Mouse (Mus musculus): ENCODE data around the gene Lyzl4. TPM values are rescaled to one million over a fixed set of nuclear protein-coding genes. Genes with fewer than 3 reads are reported as not detected.

Lyzl4 gene
- polyA plus RNA-seq, 1 experiment from 2014 or later, result 0.24 TPM

DNA sequence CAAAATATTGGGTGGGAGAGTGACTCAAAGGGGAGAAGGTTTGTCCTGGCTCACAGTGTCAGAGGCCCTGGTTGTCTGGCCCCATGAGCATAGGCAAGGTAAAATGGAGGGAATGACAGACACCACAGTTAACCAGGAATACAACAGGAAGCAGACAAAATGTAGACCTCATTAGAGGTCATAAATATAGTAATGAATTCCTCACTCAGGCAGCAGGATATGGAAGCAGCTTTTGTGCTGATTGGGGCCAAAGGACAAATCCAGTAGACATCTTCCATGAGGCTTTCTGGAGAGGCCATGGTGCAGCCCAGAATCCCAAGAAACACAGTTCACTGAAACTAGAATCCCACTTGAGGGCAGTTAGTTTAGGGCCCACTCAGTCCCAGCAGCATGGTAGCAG lies 92.5 kb downstream of the Lyzl4 start:
- Histone ChIP-seq H3K4me1 (replicated peaks) (peaks cover 6% of the 10 kb centered on the region; the same call in 1 of the 2 replicates), H3K9ac (replicated peaks) (no peak overlapping the region), H3K27ac (no peak overlapping the region), H3K9me3 (no peaks in the 10 kb centered on the region), H3K4me2 (replicated peaks) (no peak overlapping the region), H3K4me3 (replicated peaks) (no peak overlapping the region), H3K36me3 (no peaks in the 10 kb centered on the region), H3K27me3 (no peaks in the 10 kb centered on the region)
- no peak for ATAC-seq

DNA sequence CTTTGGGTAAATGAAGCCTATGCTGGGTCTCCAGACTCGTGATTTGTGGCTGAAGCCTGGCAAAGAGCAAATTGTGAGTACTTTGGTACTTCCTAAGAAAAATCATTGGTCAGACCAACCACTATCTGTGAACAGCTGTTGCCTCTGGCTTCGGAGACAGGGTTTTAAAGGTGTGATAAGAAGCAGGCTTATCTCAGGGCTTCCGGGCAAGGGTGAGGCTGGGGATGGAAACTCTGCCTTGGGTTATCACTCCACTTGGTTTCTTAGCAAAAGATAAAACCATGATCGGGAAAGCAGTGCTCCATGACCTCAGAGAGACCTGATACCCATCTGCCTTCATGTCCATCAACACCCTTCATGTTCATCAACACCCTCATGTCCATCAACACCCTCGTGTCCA lies 92.9 kb downstream of the Lyzl4 start:
- Histone ChIP-seq H3K4me1 (replicated peaks) (peaks cover 6% of the 10 kb centered on the region; the same call in 1 of the 2 replicates), H3K36me3 (no peaks in the 10 kb centered on the region), H3K4me2 (replicated peaks) (no peak overlapping the region), H3K27ac (no peak overlapping the region), H3K9me3 (no peaks in the 10 kb centered on the region), H3K4me3 (replicated peaks) (no peak overlapping the region), H3K27me3 (no peaks in the 10 kb centered on the region), H3K9ac (replicated peaks) (no peak overlapping the region)
- 75% methylated on average over 5 of the region's 5 CpGs for WGBS
- ATAC-seq, result no peak

DNA sequence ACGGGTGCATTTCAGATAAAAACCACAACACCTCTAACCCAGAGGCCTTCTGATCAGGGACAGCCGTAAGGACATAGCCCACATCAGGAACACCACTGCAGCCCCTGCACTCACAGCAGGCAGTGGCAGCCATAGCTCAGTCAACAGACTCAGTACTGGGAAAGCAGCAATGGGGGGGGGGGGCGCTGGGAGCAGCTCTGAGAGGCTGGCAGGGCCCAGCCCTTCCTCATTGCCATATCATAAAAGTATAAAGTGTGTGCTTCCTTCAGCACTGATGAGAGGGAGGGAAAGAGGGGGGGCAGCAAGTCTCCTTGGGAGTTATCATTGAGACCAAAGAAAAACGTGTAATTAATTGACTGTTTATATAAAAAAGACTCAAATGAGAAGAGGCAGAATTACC lies 94.5 kb downstream of the Lyzl4 start:
- no peak overlapping the region for H3K9ac ChIP-seq (replicated peaks)
- no peak for ATAC-seq
- H3K9me3 ChIP-seq, result no peaks in the 10 kb centered on the region
- no peaks in the 10 kb centered on the region for H3K36me3 ChIP-seq
- 67% methylated on average over 4 of the region's 4 CpGs for WGBS
- no peak overlapping the region for H3K27ac ChIP-seq
- H3K4me1 ChIP-seq (replicated peaks), result peaks cover 6% of the 10 kb centered on the region; the same call in 1 of the 2 replicates
- no peak overlapping the region for H3K4me2 ChIP-seq (replicated peaks)
- no peaks in the 10 kb centered on the region for H3K27me3 ChIP-seq
- H3K4me3 ChIP-seq (replicated peaks), result no peak overlapping the region

GRCm38 (mm10) chr9:121541530-121541929 lies 100.4 kb downstream of the Lyzl4 start:
- Histone ChIP-seq H3K4me2 (replicated peaks) (no peak overlapping the region), H3K36me3 (no peaks in the 10 kb centered on the region), H3K4me1 (replicated peaks) (no peaks in the 10 kb centered on the region), H3K27ac (no peak overlapping the region; the same call in 1 of the 2 replicates), H3K4me3 (replicated peaks) (no peak overlapping the region), H3K9ac (replicated peaks) (no peak overlapping the region), H3K27me3 (no peaks in the 10 kb centered on the region), H3K9me3 (peaks cover 4% of the 10 kb centered on the region; the same call in 1 of the 2 replicates)
- ATAC-seq, result no peak

- Histone ChIP-seq H3K4me2 (replicated peaks) (no peak overlapping the region), H3K4me1 (replicated peaks) (no peaks in the 10 kb centered on the region), H3K9ac (replicated peaks) (no peak overlapping the region), H3K36me3 (no peaks in the 10 kb centered on the region), H3K27ac (no peak overlapping the region), H3K27me3 (no peaks in the 10 kb centered on the region), H3K9me3 (peaks cover 7% of the 10 kb centered on the region), H3K4me3 (replicated peaks) (no peak overlapping the region)
- no peak for ATAC-seq
- WGBS, result 66% methylated on average over 9 of the region's 9 CpGs
These were observed 109.3 kb downstream of the Lyzl4 start for GRCm38 (mm10) chr9:121532626-121533025.

- Histone ChIP-seq H3K36me3 (no peaks in the 10 kb centered on the region), H3K4me3 (replicated peaks) (no peak overlapping the region), H3K27me3 (no peaks in the 10 kb centered on the region), H3K9ac (replicated peaks) (no peak overlapping the region), H3K27ac (no peak overlapping the region), H3K9me3 (no peaks in the 10 kb centered on the region), H3K4me2 (replicated peaks) (no peak overlapping the region), H3K4me1 (replicated peaks) (no peaks in the 10 kb centered on the region)
- 71% methylated on average over 8 of the region's 8 CpGs for WGBS
- no peak for ATAC-seq
These were observed 113.1 kb downstream of the Lyzl4 start for GRCm38 (mm10) chr9:121528605-121529357.

Other genes starting within 250 kb of the Lyzl4 start
- gene Cck, start 146.4 kb downstream of the Lyzl4 start, polyA plus RNA-seq (2015; fragmentation: Nextera tagmentation; extraction: Ambion mirVana), result 12.0 and 24.1 TPM in 2 replicates
- 0.43 and 0.48 TPM in 2 replicates for gene Vipr1, start 620 bp upstream of the Lyzl4 start, polyA plus RNA-seq (2015; fragmentation: Nextera tagmentation; extraction: Ambion mirVana)
- 31.1 and 36.1 TPM in 2 replicates for gene Sec22c, start 63.4 kb upstream of the Lyzl4 start, polyA plus RNA-seq (2015; fragmentation: Nextera tagmentation; extraction: Ambion mirVana)
- 146 TPM in 2 replicates for gene Ss18l2, start 68.2 kb upstream of the Lyzl4 start, polyA plus RNA-seq (2015; fragmentation: Nextera tagmentation; extraction: Ambion mirVana)
- gene Nktr, start 77.1 kb upstream of the Lyzl4 start, polyA plus RNA-seq (2015; fragmentation: Nextera tagmentation; extraction: Ambion mirVana), result 69.0 and 71.1 TPM in 2 replicates
- 6.7 and 12.0 TPM in 2 replicates for gene Zfp651, start 117.2 kb upstream of the Lyzl4 start, polyA plus RNA-seq (2015; fragmentation: Nextera tagmentation; extraction: Ambion mirVana)
- gene Klhl40, start 135.5 kb upstream of the Lyzl4 start, polyA plus RNA-seq (2015; fragmentation: Nextera tagmentation; extraction: Ambion mirVana), result 0.43 and 0.69 TPM in 2 replicates
- gene Hhatl, start 150.4 kb upstream of the Lyzl4 start, polyA plus RNA-seq (2015; fragmentation: Nextera tagmentation; extraction: Ambion mirVana), result 0.24 TPM in 1 of 2 replicates, not detected in the other
- gene Ccdc13, start 197.4 kb upstream of the Lyzl4 start, polyA plus RNA-seq (2015; fragmentation: Nextera tagmentation; extraction: Ambion mirVana), result 2.8 and 5.0 TPM in 2 replicates
- 146 TPM in 2 replicates for gene Higd1a, start 216.3 kb upstream of the Lyzl4 start, polyA plus RNA-seq (2015; fragmentation: Nextera tagmentation; extraction: Ambion mirVana)